Mouse (Mus musculus): Measurements from ENCODE around the gene Cbfa2t3.

DNA sequence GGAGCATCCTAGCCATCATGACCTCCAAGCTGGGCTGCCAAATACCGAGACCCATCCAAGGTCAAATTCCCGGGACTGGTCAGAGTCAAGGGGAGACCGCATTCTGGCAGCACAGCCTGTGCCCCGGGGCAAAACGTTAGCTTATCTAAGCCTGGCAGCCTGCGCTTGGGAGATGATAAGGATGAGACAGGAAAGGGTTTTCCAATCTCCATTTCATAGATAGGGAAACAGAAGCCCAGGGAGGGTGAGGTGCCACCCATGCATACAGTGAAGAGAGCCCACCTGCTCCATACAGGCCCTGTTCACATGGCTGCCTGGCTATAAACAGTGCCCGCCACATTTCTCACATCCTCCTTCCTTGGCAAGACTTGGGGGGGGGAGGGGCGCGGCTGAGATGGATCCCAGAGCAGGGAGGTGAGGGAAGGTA lies 32.6 kb downstream of the Cbfa2t3 start:
- TF ChIP-seq POLR2A (IDR thresholded peaks at IDR 0.05; ENCODE audit: extremely low read depth, insufficient read depth, low read length) (no peak), CTCF (IDR thresholded peaks at IDR 0.05; ENCODE audit: low read depth, low read length) (no peak)

All from liver, adult 2 months (tissue).